Mouse (Mus musculus): ENCODE data around the gene Tcp11l2. TPM values are rescaled to one million over a fixed set of nuclear protein-coding genes. Genes with fewer than 3 reads are reported as not detected.

Gene Tcp11l2
- polyA plus RNA-seq, 1 experiment from 2014 or later = 36.2 TPM

GRCm38 (mm10) chr10:84533912-84534671 is 42.3 kb upstream of the Tcp11l2 start, which contains the start of gene Ckap4:
Ckap4 (minus strand) TSS chr10:84534062.
- H3K4me3 ChIP-seq (ENCODE audit: control insufficient read depth in 1 of 2, insufficient read depth in 1 of 2, low read depth in 1 of 2, low read length in 2 of 2) = peak within 1 kb of the TSS; percentile 72 to 96
- peak within 1 kb of the TSS; percentile 86 to 95 for H3K27ac ChIP-seq (replicated peaks in 1 of 2; ENCODE audit: control insufficient read depth in 1 of 2, insufficient read depth in 1 of 2, low read depth in 2 of 2, low read length in 2 of 2)
- 0% methylated on average over 17 of the region's 64 CpGs for WGBS
- peak; percentile 86 for ATAC-seq (ENCODE audit: insufficient number of reproducible peaks, insufficient read depth, low FRiP score, low read depth)
- peak within 1 kb of the TSS; percentile 98 for H3K9ac ChIP-seq (ENCODE audit: low read length)
- H3K36me3 ChIP-seq (ENCODE audit: control insufficient read depth, insufficient read depth, low read length) = peaks cover 10% of the 10 kb centered on the region
- peaks cover 30 to 38% of the 10 kb centered on the region in 2 experiments for H3K4me1 ChIP-seq (ENCODE audit: control insufficient read depth in 2 of 2, insufficient read depth in 2 of 2, low read length in 2 of 2)
- H3K4me2 ChIP-seq (ENCODE audit: low read length) = peak within 1 kb of the TSS; percentile 89
- H3K9me3 ChIP-seq (ENCODE audit: control insufficient read depth, low read length) = no peaks in the 10 kb centered on the region
- no peaks in the 10 kb centered on the region for H3K27me3 ChIP-seq (ENCODE audit: control insufficient read depth, insufficient read depth, low read length)

GRCm38 (mm10) chr10:84535458-84535857 is 41.0 kb upstream of the Tcp11l2 start:
- Histone ChIP-seq H3K4me1 (ENCODE audit: control insufficient read depth in 2 of 2, insufficient read depth in 2 of 2, low read length in 2 of 2) (peaks cover 27 to 31% of the 10 kb centered on the region in 2 experiments), H3K9me3 (ENCODE audit: control insufficient read depth, low read length) (no peaks in the 10 kb centered on the region), H3K4me3 (ENCODE audit: control insufficient read depth in 1 of 2, insufficient read depth in 1 of 2, low read depth in 1 of 2, low read length in 2 of 2) (no peak overlapping the region), H3K4me2 (ENCODE audit: low read length) (no peak overlapping the region), H3K36me3 (ENCODE audit: control insufficient read depth, insufficient read depth, low read length) (peaks cover 3% of the 10 kb centered on the region; the same call in 1 of the 2 replicates), H3K27me3 (ENCODE audit: control insufficient read depth, insufficient read depth, low read length) (no peaks in the 10 kb centered on the region), H3K27ac (replicated peaks in 1 of 2; ENCODE audit: control insufficient read depth in 1 of 2, insufficient read depth in 1 of 2, low read depth in 2 of 2, low read length in 2 of 2) (peak overlapping the region in 1 of 2 experiments; percentile 33; a peak in 1 of 4 replicates), H3K9ac (ENCODE audit: low read length) (no peak overlapping the region)
- ATAC-seq (ENCODE audit: insufficient number of reproducible peaks, insufficient read depth, low FRiP score, low read depth) = no peak
- WGBS = 83% methylated on average over 5 of the region's 5 CpGs

- Histone ChIP-seq H3K9me3 (ENCODE audit: control insufficient read depth, low read length) (no peaks in the 10 kb centered on the region), H3K9ac (ENCODE audit: low read length) (no peak overlapping the region), H3K27ac (replicated peaks in 1 of 2; ENCODE audit: control insufficient read depth in 1 of 2, insufficient read depth in 1 of 2, low read depth in 2 of 2, low read length in 2 of 2) (peak overlapping the region in 1 of 2 experiments; percentile 41; a peak in 2 of 4 replicates), H3K4me2 (ENCODE audit: low read length) (no peak overlapping the region), H3K4me1 (ENCODE audit: control insufficient read depth in 2 of 2, insufficient read depth in 2 of 2, low read length in 2 of 2) (peaks cover 23 to 27% of the 10 kb centered on the region in 2 experiments), H3K27me3 (ENCODE audit: control insufficient read depth, insufficient read depth, low read length) (no peaks in the 10 kb centered on the region), H3K4me3 (ENCODE audit: control insufficient read depth in 1 of 2, insufficient read depth in 1 of 2, low read depth in 1 of 2, low read length in 2 of 2) (no peak overlapping the region), H3K36me3 (ENCODE audit: control insufficient read depth, insufficient read depth, low read length) (peaks cover 2% of the 10 kb centered on the region; the same call in 1 of the 2 replicates)
- no peak for ATAC-seq (ENCODE audit: insufficient number of reproducible peaks, insufficient read depth, low FRiP score, low read depth)
- 28% methylated on average over 4 of the region's 4 CpGs for WGBS
These were observed 40.6 kb upstream of the Tcp11l2 start for GRCm38 (mm10) chr10:84535859-84536258.

GRCm38 (mm10) chr10:84539651-84540050 is 36.8 kb upstream of the Tcp11l2 start:
- no peaks in the 10 kb centered on the region for H3K9me3 ChIP-seq (ENCODE audit: control insufficient read depth, low read length)
- no peak for ATAC-seq (ENCODE audit: insufficient number of reproducible peaks, insufficient read depth, low FRiP score, low read depth)
- WGBS = 80% methylated on average over 6 of the region's 6 CpGs

GRCm38 (mm10) chr10:84542802-84543658 is 33.4 kb upstream of the Tcp11l2 start:
- no peaks in the 10 kb centered on the region for H3K36me3 ChIP-seq (ENCODE audit: control insufficient read depth, insufficient read depth, low read length)
- no peaks in the 10 kb centered on the region for H3K4me1 ChIP-seq (ENCODE audit: control insufficient read depth in 2 of 2, insufficient read depth in 2 of 2, low read length in 2 of 2)
- no peak overlapping the region for H3K9ac ChIP-seq (ENCODE audit: low read length)
- 54% methylated on average over 11 of the region's 11 CpGs for WGBS
- no peak overlapping the region for H3K27ac ChIP-seq (replicated peaks in 1 of 2; ENCODE audit: control insufficient read depth in 1 of 2, insufficient read depth in 1 of 2, low read depth in 2 of 2, low read length in 2 of 2)
- H3K9me3 ChIP-seq (ENCODE audit: control insufficient read depth, low read length) = no peaks in the 10 kb centered on the region
- no peak overlapping the region for H3K4me2 ChIP-seq (ENCODE audit: low read length)
- ATAC-seq (ENCODE audit: insufficient number of reproducible peaks, insufficient read depth, low FRiP score, low read depth) = no peak
- no peak overlapping the region for H3K4me3 ChIP-seq (ENCODE audit: control insufficient read depth in 1 of 2, insufficient read depth in 1 of 2, low read depth in 1 of 2, low read length in 2 of 2)
- H3K27me3 ChIP-seq (ENCODE audit: control insufficient read depth, insufficient read depth, low read length) = no peaks in the 10 kb centered on the region

More at GRCm38 (mm10) chr10:84539651-84540050, 36.8 kb upstream of the Tcp11l2 start:
- Histone ChIP-seq H3K9ac (ENCODE audit: low read length) (no peak overlapping the region), H3K4me2 (ENCODE audit: low read length) (no peak overlapping the region), H3K4me3 (ENCODE audit: control insufficient read depth in 1 of 2, insufficient read depth in 1 of 2, low read depth in 1 of 2, low read length in 2 of 2) (no peak overlapping the region), H3K36me3 (ENCODE audit: control insufficient read depth, insufficient read depth, low read length) (no peaks in the 10 kb centered on the region), H3K27ac (replicated peaks in 1 of 2; ENCODE audit: control insufficient read depth in 1 of 2, insufficient read depth in 1 of 2, low read depth in 2 of 2, low read length in 2 of 2) (no peak overlapping the region), H3K27me3 (ENCODE audit: control insufficient read depth, insufficient read depth, low read length) (no peaks in the 10 kb centered on the region), H3K4me1 (ENCODE audit: control insufficient read depth in 2 of 2, insufficient read depth in 2 of 2, low read length in 2 of 2) (peaks cover 4 to 10% of the 10 kb centered on the region in 2 experiments)

GRCm38 (mm10) chr10:84544841-84545610 is 31.4 kb upstream of the Tcp11l2 start:
- Histone ChIP-seq H3K4me1 (ENCODE audit: control insufficient read depth in 2 of 2, insufficient read depth in 2 of 2, low read length in 2 of 2) (no peaks in the 10 kb centered on the region), H3K27me3 (ENCODE audit: control insufficient read depth, insufficient read depth, low read length) (no peaks in the 10 kb centered on the region), H3K4me2 (ENCODE audit: low read length) (no peak overlapping the region), H3K4me3 (ENCODE audit: control insufficient read depth in 1 of 2, insufficient read depth in 1 of 2, low read depth in 1 of 2, low read length in 2 of 2) (no peak overlapping the region), H3K9ac (ENCODE audit: low read length) (no peak overlapping the region), H3K9me3 (ENCODE audit: control insufficient read depth, low read length) (no peaks in the 10 kb centered on the region), H3K27ac (replicated peaks in 1 of 2; ENCODE audit: control insufficient read depth in 1 of 2, insufficient read depth in 1 of 2, low read depth in 2 of 2, low read length in 2 of 2) (no peak overlapping the region), H3K36me3 (ENCODE audit: control insufficient read depth, insufficient read depth, low read length) (no peaks in the 10 kb centered on the region)
- 50% methylated on average over 7 of the region's 7 CpGs for WGBS
- ATAC-seq (ENCODE audit: insufficient number of reproducible peaks, insufficient read depth, low FRiP score, low read depth) = no peak
